8 mouse cellular contexts compared by ENCODE assay signal in the genomic region with DNA sequence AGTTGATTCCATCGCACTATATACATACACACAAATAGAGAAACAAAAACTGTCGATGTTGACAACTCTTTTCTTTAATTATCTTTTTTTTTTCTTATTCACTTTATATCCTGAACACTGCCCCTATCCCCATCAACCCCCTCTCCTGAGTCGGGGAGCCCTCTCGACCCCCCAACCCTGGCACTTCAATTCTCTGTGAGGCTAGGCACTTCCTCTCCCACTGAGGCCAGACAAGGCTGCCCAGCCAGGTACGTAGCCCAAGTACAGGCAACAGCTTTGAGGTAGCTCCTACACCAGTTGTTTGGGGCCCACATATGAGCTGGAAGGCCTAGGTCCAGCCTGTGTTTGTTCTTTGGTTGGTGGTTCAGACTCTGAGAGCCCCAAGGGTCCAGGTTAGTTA. TPM values are rescaled to one million over a fixed set of nuclear protein-coding genes. Genes with fewer than 3 reads are reported as not detected.
DNase-seq lines count a peak whose midpoint lies in the region; ATAC-seq and TF ChIP-seq lines count a peak whose summit lies in the region.
"Had no signal": no experiment of that assay in that cellular context is flagged by ENCODE, and none has a peak within 500 bp of the region (broad histone marks: within the 10 kb centered on the region; RNA-seq: fewer than 3 reads in every experiment).

No protein-coding gene starts in this region.

- H3K27ac ChIP-seq in hindbrain, embryonic 10.5 days: 0 out of 2 replicates have a peak overlapping the region, but pooled peaks have one; percentile 91
- no peak overlapping the region for H3K27ac ChIP-seq in hindbrain, embryonic 11.5 days (ENCODE audit: low read depth, low read length)
- H3K27ac ChIP-seq in embryonic facial prominence, embryonic 13.5 days: no peak overlapping the region
- no peak overlapping the region for H3K27ac ChIP-seq in forebrain, postnatal 0 days (ENCODE audit: low read depth, low read length)
- H3K27ac ChIP-seq in midbrain, embryonic 11.5 days (ENCODE audit: low read depth, low read length): no peak overlapping the region

- no peak for ATAC-seq in hindbrain, embryonic 11.5 days (ENCODE audit: low FRiP score)
- ATAC-seq in embryonic facial prominence, embryonic 13.5 days (ENCODE audit: insufficient number of reproducible peaks, insufficient read depth, low FRiP score, low TSS enrichment, low read depth): no peak
- no peak for ATAC-seq in forebrain, postnatal 0 days
- ATAC-seq in midbrain, embryonic 11.5 days (ENCODE audit: low FRiP score): no peak
- ATAC-seq in megakaryocyte-erythroid progenitor cell, adult 5-6 weeks (replicated peaks; ENCODE audit: low FRiP score, low TSS enrichment, poor library complexity, severe bottlenecking): no peak

- WGBS in hindbrain, embryonic 10.5 days: 80% methylated on average over 5 of the region's 5 CpGs
- 80% methylated on average over 5 of the region's 5 CpGs for WGBS in hindbrain, embryonic 11.5 days
- 85% methylated on average over 5 of the region's 5 CpGs for WGBS in embryonic facial prominence, embryonic 13.5 days
- 74% methylated on average over 5 of the region's 5 CpGs for WGBS in forebrain, postnatal 0 days
- WGBS in midbrain, embryonic 11.5 days: 79% methylated on average over 5 of the region's 5 CpGs

- H3K4me1 ChIP-seq in hindbrain, embryonic 10.5 days (replicated peaks): peaks cover 15% of the 10 kb centered on the region
- no peaks in the 10 kb centered on the region for H3K4me1 ChIP-seq in hindbrain, embryonic 11.5 days (replicated peaks; ENCODE audit: control insufficient read depth, insufficient read depth, low read length)
- peaks cover 5% of the 10 kb centered on the region; the same call in 1 of the 2 replicates for H3K4me1 ChIP-seq in embryonic facial prominence, embryonic 13.5 days
- 0 out of 2 replicates have a peak, but pooled peaks cover 2% of the 10 kb centered on the region for H3K4me1 ChIP-seq in forebrain, postnatal 0 days (ENCODE audit: insufficient read depth)
- H3K4me1 ChIP-seq in midbrain, embryonic 11.5 days (ENCODE audit: control insufficient read depth, insufficient read depth, low read length): peaks cover 3% of the 10 kb centered on the region; the same call in 1 of the 2 replicates

- DNase-seq in hindbrain, embryonic 10.5 days (ENCODE audit: low spot score): no peak
- no peak for DNase-seq in hindbrain, embryonic 11.5 days (ENCODE audit: low spot score)
- no peak for DNase-seq in forebrain, postnatal 0 days
- peak; percentile 82 for DNase-seq in midbrain, embryonic 11.5 days (ENCODE audit: low spot score, missing footprints)
- DNase-seq in layer of hippocampus, adult 18-20 months (ENCODE audit: low spot score in 2 of 2): no peak

- peak overlapping the region; percentile 65; the same call in 1 of the 2 replicates for H3K4me3 ChIP-seq in hindbrain, embryonic 10.5 days
- H3K4me3 ChIP-seq in hindbrain, embryonic 11.5 days (ENCODE audit: low read depth, low read length): no peak overlapping the region
- no peak overlapping the region for H3K4me3 ChIP-seq in embryonic facial prominence, embryonic 13.5 days
- H3K4me3 ChIP-seq in forebrain, postnatal 0 days (ENCODE audit: low read depth, low read length): no peak overlapping the region
- no peak overlapping the region for H3K4me3 ChIP-seq in midbrain, embryonic 11.5 days (ENCODE audit: low read depth, low read length)

- no peaks in the 10 kb centered on the region for H3K9me3 ChIP-seq in hindbrain, embryonic 10.5 days
- no peaks in the 10 kb centered on the region for H3K9me3 ChIP-seq in hindbrain, embryonic 11.5 days (ENCODE audit: control insufficient read depth, low read length)
- no peaks in the 10 kb centered on the region for H3K9me3 ChIP-seq in embryonic facial prominence, embryonic 13.5 days
- no peaks in the 10 kb centered on the region for H3K9me3 ChIP-seq in forebrain, postnatal 0 days (ENCODE audit: low read length)
- H3K9me3 ChIP-seq in midbrain, embryonic 11.5 days (ENCODE audit: control insufficient read depth, low read length): no peaks in the 10 kb centered on the region

- TF ChIP-seq CTCF in forebrain, postnatal 0 days (IDR thresholded peaks at IDR 0.05; ENCODE audit: low read depth): no peak

- peaks cover 5% of the 10 kb centered on the region; the same call in 1 of the 2 replicates for H3K27me3 ChIP-seq in hindbrain, embryonic 10.5 days (ENCODE audit: insufficient read depth, poor library complexity, severe bottlenecking)
- H3K27me3 ChIP-seq in hindbrain, embryonic 11.5 days (ENCODE audit: control insufficient read depth, insufficient read depth, low read length): no peaks in the 10 kb centered on the region
- H3K27me3 ChIP-seq in embryonic facial prominence, embryonic 13.5 days: no peaks in the 10 kb centered on the region
- H3K27me3 ChIP-seq in forebrain, postnatal 0 days (ENCODE audit: insufficient read depth, low read length): no peaks in the 10 kb centered on the region
- H3K27me3 ChIP-seq in midbrain, embryonic 11.5 days (ENCODE audit: control insufficient read depth, insufficient read depth, low read length): no peaks in the 10 kb centered on the region

- peaks cover 9% of the 10 kb centered on the region for H3K36me3 ChIP-seq in hindbrain, embryonic 10.5 days
- no peaks in the 10 kb centered on the region for H3K36me3 ChIP-seq in hindbrain, embryonic 11.5 days (ENCODE audit: control insufficient read depth, insufficient read depth, low read length)
- H3K36me3 ChIP-seq in embryonic facial prominence, embryonic 13.5 days: peaks cover 8% of the 10 kb centered on the region
- no peaks in the 10 kb centered on the region for H3K36me3 ChIP-seq in forebrain, postnatal 0 days (ENCODE audit: insufficient read depth)
- H3K36me3 ChIP-seq in midbrain, embryonic 11.5 days (ENCODE audit: control insufficient read depth, insufficient read depth, low read length): no peaks in the 10 kb centered on the region

- no peak overlapping the region for H3K4me2 ChIP-seq in hindbrain, embryonic 11.5 days (replicated peaks; ENCODE audit: low read depth, low read length)
- H3K4me2 ChIP-seq in embryonic facial prominence, embryonic 13.5 days: peak overlapping the region; percentile 79
- H3K4me2 ChIP-seq in forebrain, postnatal 0 days (ENCODE audit: low read depth): peak overlapping the region; percentile 88; the same call in 1 of the 2 replicates
- no peak overlapping the region for H3K4me2 ChIP-seq in midbrain, embryonic 11.5 days

- H3K9ac ChIP-seq in hindbrain, embryonic 11.5 days (ENCODE audit: low read depth, low read length): no peak overlapping the region
- H3K9ac ChIP-seq in embryonic facial prominence, embryonic 13.5 days: no peak overlapping the region
- no peak overlapping the region for H3K9ac ChIP-seq in forebrain, postnatal 0 days
- no peak overlapping the region for H3K9ac ChIP-seq in midbrain, embryonic 11.5 days (ENCODE audit: low read length)

RNA-seq across cellular contexts. Expression of a gene that starts 0.7 kb away (rescaled TPM):
- polyA plus RNA-seq in hindbrain, embryonic 10.5 days (2016; fragmentation: Nextera tagmentation; extraction: Ambion mirVana): 27.9 and 36.3 TPM in 2 replicates
- polyA plus RNA-seq in hindbrain, embryonic 11.5 days (2014; fragmentation: Nextera tagmentation; extraction: Ambion mirVana): 25.7 and 30.9 TPM in 2 replicates
- 19.7 and 21.4 TPM in 2 replicates for polyA plus RNA-seq in embryonic facial prominence, embryonic 13.5 days (2015; fragmentation: Nextera tagmentation; extraction: Ambion mirVana)
- 17.8 and 22.5 TPM in 2 replicates for total RNA-seq in forebrain, postnatal 0 days (2014; rRNA removed)
- polyA plus RNA-seq in forebrain, postnatal 0 days (2015; fragmentation: Nextera tagmentation; extraction: Ambion mirVana): 10.1 and 13.0 TPM in 2 replicates
- polyA plus RNA-seq in midbrain, embryonic 11.5 days (2014; fragmentation: Nextera tagmentation; extraction: Ambion mirVana): 26.0 and 27.1 TPM in 2 replicates
- total RNA-seq in megakaryocyte-erythroid progenitor cell, adult 5-6 weeks (2014; fragmentation: Nextera tagmentation): 0.52 and 2.0 TPM in 2 replicates
- total RNA-seq in megakaryocyte-erythroid progenitor cell, adult 5-6 weeks (2017): 1.6 and 3.4 TPM in 2 replicates
- total RNA-seq in layer of hippocampus, adult 18-20 months (2021): 10 to 100 TPM; 25.8 to 31.2 TPM

RNA-seq across cellular contexts. Expression of a gene that starts 36.5 kb away (rescaled TPM):
- polyA plus RNA-seq in hindbrain, embryonic 10.5 days (2016; fragmentation: Nextera tagmentation; extraction: Ambion mirVana): 0.30 TPM in 1 of 2 replicates, not detected in the other
- not detected in 2 replicates for polyA plus RNA-seq in hindbrain, embryonic 11.5 days (2014; fragmentation: Nextera tagmentation; extraction: Ambion mirVana)
- not detected in 2 replicates for polyA plus RNA-seq in embryonic facial prominence, embryonic 13.5 days (2015; fragmentation: Nextera tagmentation; extraction: Ambion mirVana)
- not detected in 2 replicates for total RNA-seq in forebrain, postnatal 0 days (2014; rRNA removed)
- polyA plus RNA-seq in forebrain, postnatal 0 days (2015; fragmentation: Nextera tagmentation; extraction: Ambion mirVana): 0.23 and 0.45 TPM in 2 replicates
- polyA plus RNA-seq in midbrain, embryonic 11.5 days (2014; fragmentation: Nextera tagmentation; extraction: Ambion mirVana): not detected in 2 replicates
- total RNA-seq in megakaryocyte-erythroid progenitor cell, adult 5-6 weeks (2014; fragmentation: Nextera tagmentation): not detected in 2 replicates
- total RNA-seq in megakaryocyte-erythroid progenitor cell, adult 5-6 weeks (2017): not detected in 2 replicates
- total RNA-seq in layer of hippocampus, adult 18-20 months (2021): not detected
- total RNA-seq: gastrocnemius, postnatal 36 days had no signal

RNA-seq across cellular contexts. Expression of a gene that starts 43.9 kb away (rescaled TPM):
- polyA plus RNA-seq in hindbrain, embryonic 10.5 days (2016; fragmentation: Nextera tagmentation; extraction: Ambion mirVana): 23.6 and 32.4 TPM in 2 replicates
- polyA plus RNA-seq in hindbrain, embryonic 11.5 days (2014; fragmentation: Nextera tagmentation; extraction: Ambion mirVana): 34.5 and 37.2 TPM in 2 replicates
- polyA plus RNA-seq in embryonic facial prominence, embryonic 13.5 days (2015; fragmentation: Nextera tagmentation; extraction: Ambion mirVana): 25.0 and 28.4 TPM in 2 replicates
- total RNA-seq in forebrain, postnatal 0 days (2014; rRNA removed): 26.3 and 27.9 TPM in 2 replicates
- polyA plus RNA-seq in forebrain, postnatal 0 days (2015; fragmentation: Nextera tagmentation; extraction: Ambion mirVana): 10.7 and 12.7 TPM in 2 replicates
- polyA plus RNA-seq in midbrain, embryonic 11.5 days (2014; fragmentation: Nextera tagmentation; extraction: Ambion mirVana): 37.2 and 40.0 TPM in 2 replicates
- total RNA-seq in megakaryocyte-erythroid progenitor cell, adult 5-6 weeks (2014; fragmentation: Nextera tagmentation): 23.4 and 29.9 TPM in 2 replicates
- 28.9 and 49.6 TPM in 2 replicates for total RNA-seq in megakaryocyte-erythroid progenitor cell, adult 5-6 weeks (2017)
- total RNA-seq in layer of hippocampus, adult 18-20 months (2021): 10 to 100 TPM in 1 of 2 experiments, 1 to 10 TPM in 1; 9.8 to 10.5 TPM

RNA-seq across cellular contexts. Expression of a gene that starts 58.2 kb away (rescaled TPM):
- 3.6 and 4.0 TPM in 2 replicates for polyA plus RNA-seq in hindbrain, embryonic 10.5 days (2016; fragmentation: Nextera tagmentation; extraction: Ambion mirVana)
- polyA plus RNA-seq in hindbrain, embryonic 11.5 days (2014; fragmentation: Nextera tagmentation; extraction: Ambion mirVana): 4.0 and 5.0 TPM in 2 replicates
- 6.6 and 6.8 TPM in 2 replicates for polyA plus RNA-seq in embryonic facial prominence, embryonic 13.5 days (2015; fragmentation: Nextera tagmentation; extraction: Ambion mirVana)
- total RNA-seq in forebrain, postnatal 0 days (2014; rRNA removed): 9.9 and 11.1 TPM in 2 replicates
- polyA plus RNA-seq in forebrain, postnatal 0 days (2015; fragmentation: Nextera tagmentation; extraction: Ambion mirVana): 16.3 and 16.5 TPM in 2 replicates
- polyA plus RNA-seq in midbrain, embryonic 11.5 days (2014; fragmentation: Nextera tagmentation; extraction: Ambion mirVana): 4.5 and 4.7 TPM in 2 replicates
- total RNA-seq in megakaryocyte-erythroid progenitor cell, adult 5-6 weeks (2014; fragmentation: Nextera tagmentation): not detected in 2 replicates
- total RNA-seq in megakaryocyte-erythroid progenitor cell, adult 5-6 weeks (2017): not detected in 2 replicates
- not detected for total RNA-seq in layer of hippocampus, adult 18-20 months (2021)
- total RNA-seq: gastrocnemius, postnatal 36 days had no signal

Comparison
In these comparisons a context has a peak if more than half of its experiments do, and no peak if none do; other contexts are left out.
1. H3K4me2 ChIP-seq: peak in embryonic facial prominence, embryonic 13.5 days (single experiment) and forebrain, postnatal 0 days (single experiment); none in hindbrain, embryonic 11.5 days (single experiment) and midbrain, embryonic 11.5 days (single experiment).